In the genomic region with DNA sequence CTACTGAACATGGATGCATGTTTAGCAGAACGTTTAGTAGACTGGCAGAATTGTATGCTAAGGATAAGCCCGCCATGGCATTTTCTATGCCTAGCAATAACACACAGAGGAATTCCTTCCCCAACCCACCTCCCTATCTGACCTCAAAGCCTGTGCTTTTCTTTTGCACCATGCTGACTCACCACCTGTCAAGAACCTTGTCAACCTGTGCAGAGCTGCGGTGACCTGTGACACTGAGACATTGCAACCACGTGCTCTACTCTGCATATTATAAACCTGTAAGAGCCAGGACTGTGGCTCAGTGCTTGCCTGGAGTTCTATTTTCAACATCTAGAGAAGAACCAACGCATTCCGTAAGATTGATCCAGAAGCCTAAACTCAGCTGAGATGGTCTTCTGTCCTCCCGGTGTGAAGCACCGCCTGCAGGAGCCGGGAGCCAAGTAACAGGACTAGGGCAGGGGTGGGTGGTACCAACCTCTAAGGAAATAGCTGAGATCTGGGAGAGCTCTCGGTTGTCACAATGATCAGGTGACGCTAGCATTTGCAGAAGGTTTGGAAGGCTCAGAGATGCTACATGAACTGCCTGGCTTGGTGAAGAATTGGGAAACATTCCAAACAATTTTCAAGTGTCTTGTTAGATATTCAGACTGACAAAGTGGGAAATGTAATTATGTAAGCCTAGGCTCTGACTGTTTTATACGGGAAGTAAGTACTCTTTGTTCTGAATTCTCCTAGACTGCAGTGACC, we compare ENCODE assay signal across 12 mouse cellular contexts. TPM values are rescaled to one million over a fixed set of nuclear protein-coding genes. Genes with fewer than 3 reads are reported as not detected.
DNase-seq lines count a peak whose midpoint lies in the region; ATAC-seq lines count a peak whose summit lies in the region.
"Had no signal": no experiment of that assay in that cellular context is flagged by ENCODE, and none has a peak within 500 bp of the region (broad histone marks: within the 10 kb centered on the region; RNA-seq: fewer than 3 reads in every experiment).

No protein-coding gene starts in this region.

- H3K27ac ChIP-seq in heart, embryonic 12.5 days (ENCODE audit: poor library complexity, severe bottlenecking): peak overlapping the region; percentile 52; the same call in 1 of the 2 replicates
- H3K27ac ChIP-seq: limb, embryonic 15.5 days had no signal

- no peak for DNase-seq in heart, postnatal 4 days
- DNase-seq in lung, postnatal 36 days: peak; percentile 21
- no peak for DNase-seq in lung, postnatal 25 days (ENCODE audit: low spot score)
- DNase-seq in cerebellum, postnatal 10 days: peak; percentile 26 to 43
- DNase-seq in yolk sac, embryonic 10.5 days (ENCODE audit: low spot score): peak; percentile 70
- no peak for DNase-seq in gastrocnemius, adult 18-20 months (ENCODE audit: low spot score)
- DNase-seq in urinary bladder, adult 18-20 months (ENCODE audit: low spot score in 2 of 2): no peak
- DNase-seq: embryo, embryonic 11 days; gastrocnemius, postnatal 10 days; lung, postnatal 14 days had no signal

- no peak for ATAC-seq in heart, embryonic 12.5 days (ENCODE audit: insufficient number of reproducible peaks, low FRiP score)

- WGBS in heart, embryonic 12.5 days: 51% methylated on average over 12 of the region's 12 CpGs

- no peaks in the 10 kb centered on the region for H3K36me3 ChIP-seq in heart, embryonic 12.5 days
- H3K36me3 ChIP-seq: limb, embryonic 15.5 days had no signal

- H3K4me2 ChIP-seq in heart, embryonic 12.5 days: no peak overlapping the region
- H3K4me2 ChIP-seq: limb, embryonic 15.5 days had no signal

- H3K4me1 ChIP-seq in heart, embryonic 12.5 days (replicated peaks): peaks cover 70% of the 10 kb centered on the region

- H3K4me3 ChIP-seq in heart, embryonic 12.5 days: no peak overlapping the region
- H3K4me3 ChIP-seq: limb, embryonic 15.5 days had no signal

- no peaks in the 10 kb centered on the region for H3K27me3 ChIP-seq in heart, embryonic 12.5 days (replicated peaks)
- H3K27me3 ChIP-seq: limb, embryonic 15.5 days had no signal

- no peaks in the 10 kb centered on the region for H3K9me3 ChIP-seq in heart, embryonic 12.5 days (replicated peaks)
- H3K9me3 ChIP-seq: limb, embryonic 15.5 days had no signal

- H3K9ac ChIP-seq in heart, embryonic 12.5 days: no peak overlapping the region
- H3K9ac ChIP-seq: limb, embryonic 15.5 days had no signal

RNA-seq across cellular contexts. Expression of gene Gipc2, which starts 18.8 kb away (rescaled TPM):
- polyA plus RNA-seq in heart, embryonic 12.5 days (2016; fragmentation: Nextera tagmentation; extraction: Ambion mirVana): 1.3 and 4.5 TPM in 2 replicates
- total RNA-seq in heart, postnatal 4 days (2021): 1 to 10 TPM; 3.5 to 4.6 TPM
- total RNA-seq in gastrocnemius, adult 18-20 months (2021): under 1 TPM in 1 of 2 experiments, not detected in 1; 0.55 TPM

Comparison
In these comparisons a context has a peak if more than half of its experiments do, and no peak if none do; other contexts are left out.
1. DNase-seq: peak in lung, postnatal 36 days (single experiment), cerebellum, postnatal 10 days (2 of 2) and yolk sac, embryonic 10.5 days (single experiment); none in heart, postnatal 4 days (single experiment), lung, postnatal 25 days (single experiment), gastrocnemius, adult 18-20 months (single experiment) and urinary bladder, adult 18-20 months (0 of 2).